Mouse (Mus musculus) left cerebral cortex, adult 2 months (tissue): ENCODE results near the gene Epha4. TPM values are rescaled to one million over a fixed set of nuclear protein-coding genes. Genes with fewer than 3 reads are reported as not detected.
A peak's percentile ranks its signal among the peaks of the same experiment; 100 is the strongest.

Experiments used
- DNase-seq, 2 experiments: peaks; one replicate each; pipeline ENCODE4 v3.0.0; 2021 to 2022; ENCODE audit warnings: low spot score in 2 of 2, mixed read lengths in 1 of 2; ENCODE audit errors: extremely low spot score in 1 of 2
- H3K27ac ChIP-seq: fragments of 200-600 bp; 2 replicates; pipeline ENCODE4 v1.8.1; 2022
- H3K4me3 ChIP-seq: fragments of 200-600 bp; 2 replicates; pipeline ENCODE4 v1.8.1; 2022
- CTCF ChIP-seq: fragments of 200-600 bp; IDR thresholded peaks from 2 replicates; pipeline ENCODE4 v1.8.1; 2022; ENCODE audit warnings: antibody characterized with exemption, mild to moderate bottlenecking, moderate library complexity
- intact Hi-C: fragments of 180-260 bp; cut with DNase I; formaldehyde crosslinking; loops from one replicate; pipeline ENCODE4 v1.15.1; 2025
- total RNA-seq, 2 experiments: library from RNA; stranded (reverse); gene quantifications; 2 replicates each; pipeline ENCODE4 v1.2.3; 2021

The Epha4 gene
- total RNA-seq, 2 experiments from 2014 or later, result 173 to 174 TPM

GRCm38 (mm10) chr1:77496468-77497181, 18.3 kb downstream of the Epha4 start:
- Histone ChIP-seq H3K27ac (no peak overlapping the region), H3K4me3 (no peak overlapping the region; the same call in 1 of the 2 replicates)
- no peak; the same call in none of the 2 replicates for TF ChIP-seq CTCF
- DNase-seq, result peak; percentile 10 to 24
- intact Hi-C loops, result no loop called here

- H3K27ac ChIP-seq, result no peak overlapping the region
- TF ChIP-seq CTCF, result no peak
- no peak overlapping the region for H3K4me3 ChIP-seq
- no peak for DNase-seq
- intact Hi-C loops, result no loop called here
These were observed 19.1 kb downstream of the Epha4 start for GRCm38 (mm10) chr1:77495790-77496158.

DNA sequence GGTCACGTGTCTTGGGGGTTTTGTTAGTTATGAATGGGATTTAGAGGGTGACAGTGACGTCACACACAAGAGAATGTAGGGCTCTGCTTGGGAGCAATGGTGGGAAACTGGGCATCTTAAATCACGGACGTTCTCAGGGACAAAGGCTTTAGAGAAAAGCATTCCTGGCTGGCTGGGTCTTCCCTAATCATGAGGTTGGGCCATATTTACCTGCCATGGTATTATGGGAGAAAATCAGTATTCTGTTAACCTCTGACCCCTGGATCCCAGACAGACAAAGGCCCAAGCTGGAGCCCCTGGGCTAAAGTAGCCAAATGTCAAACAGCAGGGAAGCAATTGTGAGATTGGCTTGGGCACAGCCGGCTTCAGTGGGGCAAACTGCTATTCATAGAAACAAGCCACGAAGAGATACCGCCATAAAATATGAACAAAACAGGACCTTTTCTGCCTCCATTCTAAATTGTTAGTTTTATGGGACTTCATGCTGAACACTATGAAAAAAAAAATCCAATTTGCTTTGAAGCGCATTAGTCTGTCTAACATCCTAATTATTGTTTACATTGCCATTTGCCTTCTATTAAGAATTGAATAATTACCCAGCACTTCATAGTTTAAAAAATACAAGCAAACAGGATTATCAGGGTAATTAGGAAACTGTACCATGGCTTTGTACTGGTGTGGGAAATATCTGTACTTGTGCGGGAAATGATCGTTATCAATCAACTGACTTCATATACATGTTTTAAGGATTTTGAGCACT, 19.7 kb downstream of the Epha4 start:
- H3K27ac ChIP-seq, result no peak overlapping the region
- H3K4me3 ChIP-seq, result no peak overlapping the region
- no peak for TF ChIP-seq CTCF
- intact Hi-C loops, result no loop called here
- DNase-seq, result no peak

DNA sequence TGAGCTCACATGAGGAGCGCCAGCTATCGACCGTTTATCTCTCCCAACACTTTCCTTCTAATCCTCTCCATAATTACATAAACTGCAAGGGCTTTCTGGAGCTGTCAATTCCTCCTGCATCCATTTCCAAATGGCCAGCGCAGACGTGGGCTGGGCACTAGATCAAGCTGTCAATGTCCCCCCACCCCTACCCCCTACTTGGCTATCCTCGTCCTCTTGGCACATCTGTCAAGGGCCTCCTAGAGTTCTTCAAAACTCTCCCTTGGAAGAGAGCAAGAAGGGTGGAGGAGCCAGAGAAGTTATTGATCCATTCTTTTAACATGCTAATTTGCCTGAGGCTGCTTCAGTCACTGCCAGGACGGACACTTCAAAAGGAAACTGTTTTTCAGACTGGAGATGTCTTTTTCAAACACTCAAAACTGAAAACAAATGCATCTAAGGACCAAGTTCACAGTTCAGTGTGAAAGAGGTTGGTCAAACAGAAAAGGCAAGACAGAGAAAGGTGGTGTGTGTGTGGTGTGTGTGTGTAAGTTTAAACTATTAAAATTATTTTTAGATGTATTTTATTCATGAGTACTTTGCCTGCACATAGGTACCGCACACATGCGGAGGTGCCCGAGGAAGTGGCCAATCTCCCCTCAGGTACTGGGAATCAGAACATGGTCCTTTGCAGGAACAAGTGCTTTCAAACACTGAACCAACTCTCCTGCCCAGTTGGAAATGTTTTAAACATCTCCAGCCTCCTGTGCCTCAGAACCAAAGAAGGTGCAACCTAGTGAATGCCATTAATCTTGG, 20.9 kb downstream of the Epha4 start:
- no peak for DNase-seq
- TF ChIP-seq CTCF, result no peak
- intact Hi-C loops, result no loop called here
- H3K4me3 ChIP-seq, result no peak overlapping the region
- H3K27ac ChIP-seq, result no peak overlapping the region

GRCm38 (mm10) chr1:77490166-77490565, 24.7 kb downstream of the Epha4 start:
- no peak for DNase-seq
- no peak for TF ChIP-seq CTCF
- intact Hi-C loops, result no loop called here
- Histone ChIP-seq H3K4me3 (no peak overlapping the region), H3K27ac (no peak overlapping the region)

DNA sequence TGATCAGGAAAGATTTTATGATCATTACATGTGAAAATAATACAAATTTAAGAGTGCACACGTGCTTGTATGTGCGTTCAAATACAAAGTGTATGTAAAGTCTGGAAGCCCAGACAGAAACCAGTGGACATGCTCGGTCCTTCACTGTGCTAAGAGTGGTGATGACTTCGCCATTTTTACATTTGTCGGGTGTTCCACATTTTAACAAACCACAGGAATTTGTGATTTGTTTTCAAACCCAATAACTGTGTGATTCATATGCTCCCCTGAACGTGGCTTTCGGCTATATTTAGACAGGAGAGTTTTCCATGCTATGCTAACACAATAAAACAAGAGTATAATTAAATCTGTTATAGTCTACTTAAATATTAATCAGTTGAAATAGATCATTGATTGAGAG, 25.5 kb downstream of the Epha4 start:
- intact Hi-C loops, result no loop called here
- no peak for DNase-seq
- no peak for TF ChIP-seq CTCF
- Histone ChIP-seq H3K27ac (no peak overlapping the region), H3K4me3 (no peak overlapping the region)

GRCm38 (mm10) chr1:77487856-77488462, 26.9 kb downstream of the Epha4 start:
- DNase-seq, result no peak
- intact Hi-C loops, result no loop called here
- Histone ChIP-seq H3K27ac (no peak overlapping the region), H3K4me3 (no peak overlapping the region)
- no peak for TF ChIP-seq CTCF

DNA sequence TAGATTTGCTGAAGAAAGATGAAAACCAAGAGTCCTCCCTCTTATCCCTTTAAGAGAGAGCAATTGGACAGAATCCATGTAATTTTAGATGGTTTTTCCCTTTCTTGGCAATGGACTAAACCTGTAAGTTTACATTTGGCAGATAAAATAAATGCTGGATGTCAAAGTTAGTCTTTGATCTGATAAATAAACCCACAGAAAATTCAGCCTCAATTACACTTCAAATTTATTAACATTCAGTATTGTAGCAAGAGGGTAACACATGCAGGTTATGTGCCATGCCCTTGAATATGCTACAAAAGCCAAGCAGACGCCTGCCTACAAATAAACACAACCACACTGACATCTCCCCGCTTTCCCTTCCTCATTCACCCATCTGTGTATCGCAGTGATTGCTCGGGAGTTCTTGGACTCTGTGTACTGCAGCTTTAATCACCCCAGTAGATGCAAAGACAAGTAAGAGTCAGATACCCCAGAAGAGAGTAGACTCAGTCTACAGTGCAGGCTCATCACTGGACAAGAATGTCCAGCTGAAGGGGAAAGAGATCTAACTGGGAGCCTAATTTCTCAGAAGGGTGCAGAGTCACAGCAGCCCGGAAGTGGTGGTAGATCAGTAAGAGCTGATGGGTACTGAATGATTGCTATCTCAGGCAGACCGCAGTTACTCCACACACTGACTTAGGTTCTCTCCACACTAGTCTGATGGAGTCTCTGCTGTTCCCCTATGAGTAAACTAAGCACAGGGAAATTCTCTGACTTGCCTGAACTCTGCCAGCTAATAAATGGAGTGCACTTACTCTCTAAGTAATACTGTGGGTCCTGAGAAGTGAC, 29.9 kb downstream of the Epha4 start:
- no peak overlapping the region for H3K4me3 ChIP-seq
- intact Hi-C loops, result no loop called here
- no peak overlapping the region for H3K27ac ChIP-seq
- no peak for DNase-seq
- no peak for TF ChIP-seq CTCF

GRCm38 (mm10) chr1:77475808-77476413, 39.0 kb downstream of the Epha4 start:
- H3K27ac ChIP-seq, result no peak overlapping the region
- intact Hi-C loops, result no loop called here
- no peak for TF ChIP-seq CTCF
- DNase-seq, result no peak
- no peak overlapping the region for H3K4me3 ChIP-seq

- intact Hi-C loops, result no loop called here
- Histone ChIP-seq H3K4me3 (no peak overlapping the region), H3K27ac (no peak overlapping the region)
- DNase-seq, result no peak
- no peak for TF ChIP-seq CTCF
These were observed 41.2 kb downstream of the Epha4 start for GRCm38 (mm10) chr1:77473446-77474376.
